Mouse (Mus musculus) T-helper 1 cell (primary cell): ENCODE data around the gene Tsc22d4.
"Not testable (repeated sequence)": the region's sequence is repeated elsewhere in the genome, so short reads cannot be mapped to it uniquely, and the experiment has no call there.

Source experiments
- in situ Hi-C: fragments of 300-600 bp; cut with MboI, MseI; formaldehyde crosslinking; loops from one replicate; pipeline ENCODE4 v1.15.1; 2025; ENCODE audit warnings: high pct_unique_total_duplicates

Tsc22d4 gene

GRCm38 (mm10) chr5:137745214-137746171, at the start of gene Tsc22d4:
TSS of gene Tsc22d4 (plus strand) at chr5:137745730.
- in situ Hi-C loops, result no loop called here

- in situ Hi-C loops, result no loop called here
Observed at GRCm38 (mm10) chr5:137695930-137696329, 49.6 kb upstream of the Tsc22d4 start.

GRCm38 (mm10) chr5:137699080-137699479, 46.5 kb upstream of the Tsc22d4 start:
- in situ Hi-C loops, result no loop called here

- in situ Hi-C loops, result loop anchor here (10.0 kb wide), 1 partner anchor 185 kb away; no protein-coding TSS in a partner anchor
Observed at GRCm38 (mm10) chr5:137699850-137700249, 45.7 kb upstream of the Tsc22d4 start.

GRCm38 (mm10) chr5:137705242-137705641, 40.3 kb upstream of the Tsc22d4 start:
- in situ Hi-C loops, result loop anchor here (10.0 kb wide), 1 partner anchor 180 kb away; no protein-coding TSS in a partner anchor

- in situ Hi-C loops, result loop anchor here (10.0 kb wide), 1 partner anchor 178 kb away; no protein-coding TSS in a partner anchor
Observed at GRCm38 (mm10) chr5:137706913-137707633, 38.5 kb upstream of the Tsc22d4 start.

- in situ Hi-C loops, result no loop called here
Observed at GRCm38 (mm10) chr5:137713454-137713853, 32.1 kb upstream of the Tsc22d4 start.

GRCm38 (mm10) chr5:137715685-137716084, 29.8 kb upstream of the Tsc22d4 start:
- in situ Hi-C loops, result no loop called here

- in situ Hi-C loops, result no loop called here
Observed at GRCm38 (mm10) chr5:137718020-137718790, 27.3 kb upstream of the Tsc22d4 start.

GRCm38 (mm10) chr5:137719088-137719487, 26.4 kb upstream of the Tsc22d4 start:
- in situ Hi-C loops, result no loop called here

GRCm38 (mm10) chr5:137720558-137721164, 24.9 kb upstream of the Tsc22d4 start:
- in situ Hi-C loops, result not testable (repeated sequence)

- in situ Hi-C loops, result no loop called here
Observed at GRCm38 (mm10) chr5:137723840-137724239, 21.7 kb upstream of the Tsc22d4 start.

- in situ Hi-C loops, result no loop called here
Observed at GRCm38 (mm10) chr5:137726767-137727166, 18.8 kb upstream of the Tsc22d4 start.

- in situ Hi-C loops, result no loop called here
Observed at GRCm38 (mm10) chr5:137733638-137734288, 11.8 kb upstream of the Tsc22d4 start.

GRCm38 (mm10) chr5:137734289-137735061, 11.1 kb upstream of the Tsc22d4 start:
- in situ Hi-C loops, result no loop called here

GRCm38 (mm10) chr5:137737400-137737940, 8.1 kb upstream of the Tsc22d4 start:
- in situ Hi-C loops, result no loop called here

GRCm38 (mm10) chr5:137738516-137738915, 7.0 kb upstream of the Tsc22d4 start:
- in situ Hi-C loops, result no loop called here

GRCm38 (mm10) chr5:137739471-137739870, 6.1 kb upstream of the Tsc22d4 start:
- in situ Hi-C loops, result no loop called here

GRCm38 (mm10) chr5:137740506-137740905, 5.0 kb upstream of the Tsc22d4 start:
- in situ Hi-C loops, result no loop called here
